Mouse (Mus musculus) neural tube, embryonic 13.5 days (tissue): ENCODE results near the gene Lipc. TPM values are rescaled to one million over a fixed set of nuclear protein-coding genes. Genes with fewer than 3 reads are reported as not detected.

Experiments
- ATAC-seq: fragments of 200-750 bp; cut with Nextera tagmentation; 2 replicates; pipeline ENCODE4 v1.8.0; 2017; ENCODE audit warnings: low read depth, mild to moderate bottlenecking, moderate TSS enrichment, moderate library complexity
- H3K27ac ChIP-seq: fragments of 300-500 bp; sonication (generic); replicated peaks from 2 replicates; pipeline ENCODE4 v1.5.1; 2015; ENCODE audit warnings: moderate library complexity, mild to moderate bottlenecking, inconsistent platforms
- H3K27me3 ChIP-seq: fragments of 300-500 bp; sonication (generic); 2 replicates; pipeline ENCODE4 v1.6.1; 2015; ENCODE audit warnings: mild to moderate bottlenecking, inconsistent platforms
- H3K36me3 ChIP-seq: fragments of 300-500 bp; sonication (generic); 2 replicates; pipeline ENCODE4 v1.6.1; 2015; ENCODE audit warnings: mild to moderate bottlenecking, inconsistent platforms
- H3K4me1 ChIP-seq: fragments of 300-500 bp; sonication (generic); replicated peaks from 2 replicates; pipeline ENCODE4 v1.6.1; 2015; ENCODE audit warnings: inconsistent platforms
- H3K4me2 ChIP-seq: fragments of 300-500 bp; sonication (generic); 2 replicates; pipeline ENCODE4 v1.6.1; 2015; ENCODE audit warnings: inconsistent platforms, mild to moderate bottlenecking, moderate library complexity
- H3K4me3 ChIP-seq: fragments of 300-500 bp; sonication (generic); 2 replicates; pipeline ENCODE4 v1.5.1; 2015; ENCODE audit warnings: mild to moderate bottlenecking, inconsistent platforms
- H3K9ac ChIP-seq: fragments of 300-500 bp; sonication (generic); 2 replicates; pipeline ENCODE4 v1.6.1; 2015; ENCODE audit warnings: moderate library complexity, mild to moderate bottlenecking, inconsistent platforms
- H3K9me3 ChIP-seq: fragments of 300-500 bp; sonication (generic); 2 replicates; pipeline ENCODE4 v1.6.1; 2016; ENCODE audit warnings: inconsistent platforms
- WGBS: fragments of 180-500 bp; shearing (Covaris S2); methylation state at CpG from one replicate; pipeline ENCODE4 v1.1.7; 2015; 5-methylcytosine and 5-hydroxymethylcytosine counted together
- polyA plus RNA-seq: library from polyadenylated mRNA; unstranded; fragments of >200 nt; fragmentation: Nextera tagmentation; extraction: Ambion mirVana; gene quantifications from 2 replicates; pipeline ENCODE4 v1.2.1, GENCODE M21; 2015

Lipc gene
- polyA plus RNA-seq, 1 experiment from 2014 or later: 0.36 TPM

DNA sequence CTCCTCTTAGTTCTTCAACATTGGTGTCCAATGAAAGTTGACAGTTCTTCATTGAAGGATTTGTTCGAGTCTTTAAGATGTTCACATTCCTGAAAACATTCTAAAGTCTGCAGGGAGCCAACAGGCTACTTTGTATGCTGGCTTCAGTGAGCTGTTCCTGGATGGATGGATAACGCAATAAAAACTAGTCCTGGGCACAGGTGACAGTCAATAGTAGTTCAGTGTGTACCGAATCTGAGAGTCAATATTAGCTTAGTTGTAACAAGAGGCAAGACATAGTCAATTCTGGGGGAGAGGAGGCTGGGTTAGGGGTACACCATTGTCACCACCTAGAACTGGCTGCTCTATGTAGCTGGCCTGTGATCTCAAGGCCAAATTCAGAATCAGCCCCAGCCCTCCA lies 17.2 kb upstream of the Lipc start:
- Histone ChIP-seq H3K9me3 (no peaks in the 10 kb centered on the region), H3K4me1 (peaks cover 3% of the 10 kb centered on the region; the same call in 1 of the 2 replicates), H3K4me3 (no peak overlapping the region), H3K9ac (no peak overlapping the region), H3K4me2 (no peak overlapping the region), H3K36me3 (no peaks in the 10 kb centered on the region), H3K27me3 (no peaks in the 10 kb centered on the region), H3K27ac (no peak overlapping the region)
- WGBS: 83% methylated on average over 3 of the region's 3 CpGs
- ATAC-seq: no peak

- ATAC-seq: no peak
- Histone ChIP-seq H3K9ac (no peak overlapping the region), H3K4me2 (no peak overlapping the region), H3K27me3 (no peaks in the 10 kb centered on the region), H3K9me3 (no peaks in the 10 kb centered on the region), H3K36me3 (no peaks in the 10 kb centered on the region), H3K27ac (no peak overlapping the region), H3K4me1 (peaks cover 3% of the 10 kb centered on the region; the same call in 1 of the 2 replicates), H3K4me3 (no peak overlapping the region)
- 61% methylated on average over 17 of the region's 17 CpGs for WGBS
These were observed 14.3 kb upstream of the Lipc start for GRCm38 (mm10) chr9:70965999-70966994.

GRCm38 (mm10) chr9:70965422-70965821 lies 13.4 kb upstream of the Lipc start:
- ATAC-seq: no peak
- H3K27me3 ChIP-seq: no peaks in the 10 kb centered on the region
- H3K4me3 ChIP-seq: no peak overlapping the region
- H3K27ac ChIP-seq: no peak overlapping the region
- no peak overlapping the region for H3K4me2 ChIP-seq
- no peaks in the 10 kb centered on the region for H3K36me3 ChIP-seq
- WGBS: 98% methylated on average over 2 of the region's 2 CpGs
- H3K9ac ChIP-seq: no peak overlapping the region
- peaks cover 3% of the 10 kb centered on the region; the same call in 1 of the 2 replicates for H3K4me1 ChIP-seq
- no peaks in the 10 kb centered on the region for H3K9me3 ChIP-seq

GRCm38 (mm10) chr9:70965011-70965410 lies 13.0 kb upstream of the Lipc start:
- no peak overlapping the region for H3K4me3 ChIP-seq
- H3K36me3 ChIP-seq: no peaks in the 10 kb centered on the region
- no peak overlapping the region for H3K9ac ChIP-seq
- no peaks in the 10 kb centered on the region for H3K9me3 ChIP-seq
- ATAC-seq: no peak
- no peaks in the 10 kb centered on the region for H3K27me3 ChIP-seq
- no peak overlapping the region for H3K4me2 ChIP-seq
- WGBS: 94% methylated on average over 4 of the region's 4 CpGs
- H3K4me1 ChIP-seq: peaks cover 3% of the 10 kb centered on the region; the same call in 1 of the 2 replicates
- H3K27ac ChIP-seq: no peak overlapping the region

DNA sequence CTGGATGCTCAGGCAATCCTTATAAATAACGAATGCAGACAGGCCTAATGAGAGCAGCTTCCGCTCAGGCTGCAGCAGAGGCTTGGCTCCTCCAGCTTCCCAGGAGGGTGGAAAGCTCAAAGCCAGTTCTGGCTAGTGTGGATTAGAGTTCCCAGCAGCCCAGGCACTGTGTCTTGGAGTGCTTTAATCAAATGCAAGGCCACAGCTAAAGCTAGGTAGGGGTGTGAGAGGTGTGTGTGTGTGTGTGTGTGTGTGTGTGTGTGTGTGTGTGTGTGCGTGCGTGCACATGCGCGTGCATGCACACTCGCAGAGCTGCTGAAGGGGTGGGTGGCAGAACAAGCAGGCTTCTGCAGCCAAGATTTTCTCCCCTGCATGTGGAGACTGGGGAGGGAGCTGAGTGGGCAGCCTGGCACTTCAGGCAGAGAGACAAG lies 11.4 kb upstream of the Lipc start:
- peaks cover 3% of the 10 kb centered on the region; the same call in 1 of the 2 replicates for H3K4me1 ChIP-seq
- no peaks in the 10 kb centered on the region for H3K36me3 ChIP-seq
- no peaks in the 10 kb centered on the region for H3K9me3 ChIP-seq
- H3K9ac ChIP-seq: no peak overlapping the region
- H3K4me3 ChIP-seq: no peak overlapping the region
- 0 out of 2 replicates have a peak, but pooled peaks have one; percentile 40 for ATAC-seq
- H3K27me3 ChIP-seq: no peaks in the 10 kb centered on the region
- no peak overlapping the region for H3K4me2 ChIP-seq
- H3K27ac ChIP-seq: peak overlapping the region; percentile 70
- WGBS: 74% methylated on average over 7 of the region's 7 CpGs

GRCm38 (mm10) chr9:70962781-70963455 lies 10.9 kb upstream of the Lipc start:
- no peaks in the 10 kb centered on the region for H3K27me3 ChIP-seq
- H3K9ac ChIP-seq: no peak overlapping the region
- WGBS: 92% methylated on average over 2 of the region's 2 CpGs

GRCm38 (mm10) chr9:70960301-70960700 lies 8.3 kb upstream of the Lipc start:
- no peaks in the 10 kb centered on the region for H3K27me3 ChIP-seq
- H3K9ac ChIP-seq: no peak overlapping the region
- no peaks in the 10 kb centered on the region for H3K9me3 ChIP-seq
- H3K4me1 ChIP-seq: no peaks in the 10 kb centered on the region; the same call in 1 of the 2 replicates
- WGBS: 88% methylated on average over 5 of the region's 5 CpGs
- H3K27ac ChIP-seq: no peak overlapping the region
- no peak overlapping the region for H3K4me2 ChIP-seq
- H3K36me3 ChIP-seq: no peaks in the 10 kb centered on the region
- H3K4me3 ChIP-seq: no peak overlapping the region
- no peak for ATAC-seq

More at GRCm38 (mm10) chr9:70962781-70963455, 10.9 kb upstream of the Lipc start:
- no peak for ATAC-seq
- Histone ChIP-seq H3K4me1 (peaks cover 3% of the 10 kb centered on the region; the same call in 1 of the 2 replicates), H3K4me3 (no peak overlapping the region), H3K27ac (peak overlapping the region; percentile 70), H3K4me2 (no peak overlapping the region), H3K9me3 (no peaks in the 10 kb centered on the region), H3K36me3 (no peaks in the 10 kb centered on the region)

DNA sequence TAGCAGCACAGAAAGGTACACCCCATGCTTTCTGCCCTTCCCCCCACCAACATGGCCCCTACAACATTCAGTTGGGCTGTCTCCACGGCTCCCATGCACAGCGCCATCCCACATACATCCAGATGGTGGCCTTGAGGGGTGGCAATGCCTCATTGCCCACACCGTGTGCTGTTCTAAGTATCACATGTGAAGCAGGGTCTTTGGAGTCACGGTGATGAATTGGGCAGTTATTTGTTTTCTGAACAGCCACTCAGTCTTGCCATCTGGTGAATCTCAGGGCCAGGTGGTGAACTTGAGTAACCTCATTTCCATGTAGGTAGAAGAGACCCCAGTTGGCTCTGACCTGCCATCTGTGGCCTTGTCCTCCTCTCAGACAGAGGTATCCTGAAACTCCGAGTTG lies 7.8 kb upstream of the Lipc start:
- Histone ChIP-seq H3K36me3 (no peaks in the 10 kb centered on the region), H3K27ac (no peak overlapping the region), H3K9ac (no peak overlapping the region), H3K4me3 (no peak overlapping the region), H3K9me3 (no peaks in the 10 kb centered on the region), H3K4me2 (no peak overlapping the region), H3K4me1 (no peaks in the 10 kb centered on the region; the same call in 1 of the 2 replicates), H3K27me3 (no peaks in the 10 kb centered on the region)
- no peak for ATAC-seq
- WGBS: 62% methylated on average over 5 of the region's 5 CpGs

- Histone ChIP-seq H3K27ac (no peak overlapping the region), H3K4me3 (no peak overlapping the region), H3K4me1 (no peaks in the 10 kb centered on the region; the same call in 1 of the 2 replicates), H3K27me3 (no peaks in the 10 kb centered on the region), H3K4me2 (no peak overlapping the region), H3K9me3 (no peaks in the 10 kb centered on the region), H3K36me3 (no peaks in the 10 kb centered on the region), H3K9ac (no peak overlapping the region)
- ATAC-seq: no peak
- 94% methylated on average over 3 of the region's 3 CpGs for whole genome bisulfite sequencing
These were observed 7.4 kb upstream of the Lipc start for GRCm38 (mm10) chr9:70959447-70959846.

GRCm38 (mm10) chr9:70958381-70958780 lies 6.4 kb upstream of the Lipc start:
- no peaks in the 10 kb centered on the region for H3K9me3 ChIP-seq
- no peak for ATAC-seq
- H3K9ac ChIP-seq: no peak overlapping the region
- no peaks in the 10 kb centered on the region; the same call in 1 of the 2 replicates for H3K4me1 ChIP-seq
- H3K36me3 ChIP-seq: no peaks in the 10 kb centered on the region
- no peak overlapping the region for H3K27ac ChIP-seq
- WGBS: 81% methylated on average over 5 of the region's 5 CpGs
- no peaks in the 10 kb centered on the region for H3K27me3 ChIP-seq
- H3K4me2 ChIP-seq: no peak overlapping the region
- no peak overlapping the region for H3K4me3 ChIP-seq

DNA sequence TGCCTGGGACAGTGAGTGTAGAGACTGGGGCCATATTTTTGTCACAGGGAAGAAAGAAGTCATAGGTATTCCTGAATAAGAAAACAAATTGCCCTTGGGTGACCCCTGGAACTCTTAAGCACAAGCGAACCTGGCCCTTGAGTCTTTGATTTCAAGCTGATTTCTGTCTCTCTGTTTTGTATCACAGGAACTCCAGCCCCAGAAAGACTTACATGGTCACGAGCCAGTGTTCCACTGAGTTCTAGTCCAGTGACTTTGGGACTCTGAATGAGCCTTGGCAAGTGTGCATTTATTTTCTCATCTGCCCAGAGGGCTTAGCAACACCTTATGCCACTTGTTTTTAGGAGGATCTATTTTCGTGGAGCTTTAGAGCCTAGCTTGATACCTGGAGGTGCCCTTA lies 5.7 kb upstream of the Lipc start:
- WGBS: 78% methylated on average over 3 of the region's 3 CpGs
- no peak overlapping the region for H3K9ac ChIP-seq
- ATAC-seq: no peak
- no peaks in the 10 kb centered on the region for H3K36me3 ChIP-seq
- no peaks in the 10 kb centered on the region for H3K27me3 ChIP-seq
- H3K4me2 ChIP-seq: no peak overlapping the region
- no peak overlapping the region for H3K4me3 ChIP-seq
- no peaks in the 10 kb centered on the region for H3K9me3 ChIP-seq
- H3K27ac ChIP-seq: no peak overlapping the region
- no peaks in the 10 kb centered on the region for H3K4me1 ChIP-seq

GRCm38 (mm10) chr9:70954226-70954625 lies 2.2 kb upstream of the Lipc start:
- no peaks in the 10 kb centered on the region for H3K36me3 ChIP-seq

More at GRCm38 (mm10) chr9:70954226-70954625, 2.2 kb upstream of the Lipc start:
- Histone ChIP-seq H3K27ac (no peak overlapping the region), H3K9me3 (no peaks in the 10 kb centered on the region), H3K4me2 (no peak overlapping the region), H3K9ac (no peak overlapping the region), H3K27me3 (no peaks in the 10 kb centered on the region), H3K4me1 (no peaks in the 10 kb centered on the region), H3K4me3 (no peak overlapping the region)
- no peak for ATAC-seq
- WGBS: 82% methylated on average over 3 of the region's 3 CpGs
